Mouse (Mus musculus): ENCODE results near the gene Grm1. TPM values are rescaled to one million over a fixed set of nuclear protein-coding genes. Genes with fewer than 3 reads are reported as not detected.

The Grm1 gene
- polyA plus RNA-seq, 1 experiment from 2014 or later, result 0.09 TPM

DNA sequence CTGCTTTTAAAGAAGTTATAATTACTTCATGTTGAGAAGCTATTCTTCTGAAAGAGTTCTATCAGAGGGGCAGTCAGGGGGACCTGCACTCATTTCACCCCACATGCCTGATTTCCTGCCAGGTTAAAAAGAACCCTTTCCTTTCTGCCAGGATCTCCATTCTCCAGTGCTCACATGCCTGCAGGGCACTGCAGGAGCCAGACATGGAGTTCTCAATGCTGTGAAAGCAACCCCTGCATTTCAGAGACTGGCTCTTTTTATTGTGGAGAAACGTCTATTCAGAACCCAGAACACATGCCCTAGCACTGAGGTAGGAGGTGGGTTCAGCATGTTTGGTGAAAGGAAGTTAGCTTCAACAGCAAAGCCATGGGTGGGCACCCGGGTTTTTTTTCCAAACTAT is 197.2 kb downstream of the Grm1 start:
- H3K27me3 ChIP-seq (replicated peaks), result no peaks in the 10 kb centered on the region
- H3K4me1 ChIP-seq (replicated peaks), result no peaks in the 10 kb centered on the region
- H3K4me3 ChIP-seq, result no peak overlapping the region
- no peaks in the 10 kb centered on the region for H3K36me3 ChIP-seq
- no peaks in the 10 kb centered on the region for H3K9me3 ChIP-seq (replicated peaks)
- no peak for ATAC-seq (ENCODE audit: insufficient number of reproducible peaks, low FRiP score)
- WGBS, result 28% methylated on average over 2 of the region's 2 CpGs
- no peak overlapping the region for H3K9ac ChIP-seq
- no peak overlapping the region for H3K4me2 ChIP-seq
- H3K27ac ChIP-seq (ENCODE audit: poor library complexity, severe bottlenecking), result no peak overlapping the region

DNA sequence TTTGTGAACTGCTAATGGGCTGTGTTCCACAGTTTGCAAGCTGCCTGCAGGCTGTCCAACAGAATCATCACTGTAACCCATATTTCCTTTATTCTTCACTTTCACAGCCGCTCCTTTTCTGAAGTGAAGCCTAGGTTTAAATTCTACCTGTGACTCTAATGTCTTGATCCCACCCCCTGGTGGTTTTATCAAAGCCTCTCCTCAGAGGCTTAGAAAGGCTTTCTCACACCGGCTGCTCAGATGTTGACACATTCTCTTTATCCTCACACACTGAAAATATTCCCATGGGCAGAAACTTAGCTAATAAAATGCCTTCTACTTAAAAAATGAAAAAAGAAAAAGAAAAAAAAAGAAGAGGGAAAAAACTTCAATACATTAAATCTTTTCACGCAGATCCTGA is 210.0 kb downstream of the Grm1 start:
- Histone ChIP-seq H3K27ac (ENCODE audit: poor library complexity, severe bottlenecking) (no peak overlapping the region), H3K36me3 (no peaks in the 10 kb centered on the region), H3K9ac (no peak overlapping the region), H3K9me3 (replicated peaks) (no peaks in the 10 kb centered on the region), H3K4me2 (no peak overlapping the region), H3K4me1 (replicated peaks) (no peaks in the 10 kb centered on the region), H3K27me3 (replicated peaks) (no peaks in the 10 kb centered on the region), H3K4me3 (no peak overlapping the region)
- ATAC-seq (ENCODE audit: insufficient number of reproducible peaks, low FRiP score), result no peak
- 34% methylated on average over 3 of the region's 3 CpGs for WGBS

DNA sequence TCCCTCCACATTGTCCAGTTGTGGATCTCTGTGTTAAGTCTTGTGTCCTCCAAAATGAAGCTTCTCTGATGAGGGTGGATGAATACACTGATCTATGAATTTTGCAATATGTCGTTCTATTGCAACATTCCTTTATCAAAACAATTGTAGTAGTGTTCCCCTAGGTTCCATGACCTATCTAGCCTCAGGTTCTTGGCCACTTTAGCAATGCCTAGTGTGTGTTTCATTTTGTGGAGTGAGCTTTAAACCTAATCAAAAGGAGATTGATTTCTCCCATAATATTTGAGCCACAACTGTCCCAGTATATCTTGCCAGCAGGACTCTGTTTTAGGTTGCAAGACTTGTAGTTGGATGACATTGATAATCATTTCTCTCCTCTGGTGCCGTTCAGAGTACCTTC is 211.9 kb downstream of the Grm1 start:
- Histone ChIP-seq H3K36me3 (no peaks in the 10 kb centered on the region), H3K9me3 (replicated peaks) (no peaks in the 10 kb centered on the region), H3K27ac (ENCODE audit: poor library complexity, severe bottlenecking) (no peak overlapping the region), H3K4me3 (no peak overlapping the region), H3K9ac (no peak overlapping the region), H3K27me3 (replicated peaks) (no peaks in the 10 kb centered on the region), H3K4me2 (no peak overlapping the region), H3K4me1 (replicated peaks) (no peaks in the 10 kb centered on the region)
- 83% methylated on average over 2 of the region's 2 CpGs for whole genome bisulfite sequencing
- ATAC-seq (ENCODE audit: insufficient number of reproducible peaks, low FRiP score), result no peak

DNA sequence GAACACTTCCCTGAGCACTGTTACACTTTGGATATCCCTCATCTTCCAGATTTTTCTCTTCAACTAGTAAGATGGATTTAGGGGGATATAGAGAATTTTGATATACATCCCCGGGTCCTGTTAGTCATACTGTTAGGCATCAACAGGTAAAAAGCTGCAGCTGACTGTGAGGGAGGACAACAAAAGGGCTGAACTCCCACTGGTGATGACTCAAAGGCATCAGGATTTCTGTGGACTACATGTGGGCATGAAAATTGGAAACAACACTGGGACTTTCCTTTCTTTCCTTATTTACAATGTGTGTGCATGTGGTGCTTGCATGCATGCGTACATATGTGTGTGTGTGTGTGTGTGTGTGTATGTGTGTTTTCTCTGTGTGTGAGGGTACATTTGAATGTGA is 215.9 kb downstream of the Grm1 start:
- Histone ChIP-seq H3K27ac (ENCODE audit: poor library complexity, severe bottlenecking) (no peak overlapping the region), H3K9ac (no peak overlapping the region), H3K36me3 (no peaks in the 10 kb centered on the region), H3K9me3 (replicated peaks) (no peaks in the 10 kb centered on the region), H3K4me2 (no peak overlapping the region), H3K27me3 (replicated peaks) (no peaks in the 10 kb centered on the region), H3K4me3 (no peak overlapping the region), H3K4me1 (replicated peaks) (no peaks in the 10 kb centered on the region)
- 78% methylated on average over 2 of the region's 2 CpGs for WGBS
- no peak for ATAC-seq (ENCODE audit: insufficient number of reproducible peaks, low FRiP score)

DNA sequence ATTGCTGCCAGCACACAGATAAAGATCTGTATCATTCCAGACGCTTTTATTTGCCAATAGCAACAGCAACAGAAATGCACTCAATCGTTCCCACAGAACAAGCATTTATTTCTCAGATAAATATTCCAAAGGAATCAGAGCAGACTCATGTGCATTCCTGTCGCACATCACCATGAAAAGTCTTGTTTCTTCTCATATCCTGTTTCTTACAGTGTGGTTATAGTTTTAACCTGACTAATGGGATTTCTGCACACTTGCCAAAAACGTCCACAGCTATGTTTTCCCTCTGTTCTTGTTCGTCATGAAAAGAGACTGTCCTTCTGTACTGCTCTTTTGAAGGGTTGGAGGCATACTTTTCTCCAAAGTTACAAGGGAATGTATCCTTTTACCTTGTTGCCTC is 217.4 kb downstream of the Grm1 start:
- Histone ChIP-seq H3K27me3 (replicated peaks) (no peaks in the 10 kb centered on the region), H3K9ac (no peak overlapping the region), H3K9me3 (replicated peaks) (no peaks in the 10 kb centered on the region), H3K4me3 (no peak overlapping the region), H3K27ac (ENCODE audit: poor library complexity, severe bottlenecking) (no peak overlapping the region), H3K4me2 (no peak overlapping the region), H3K4me1 (replicated peaks) (no peaks in the 10 kb centered on the region), H3K36me3 (no peaks in the 10 kb centered on the region)
- ATAC-seq (ENCODE audit: insufficient number of reproducible peaks, low FRiP score), result no peak
- WGBS, result 60% methylated on average over 5 of the region's 5 CpGs

DNA sequence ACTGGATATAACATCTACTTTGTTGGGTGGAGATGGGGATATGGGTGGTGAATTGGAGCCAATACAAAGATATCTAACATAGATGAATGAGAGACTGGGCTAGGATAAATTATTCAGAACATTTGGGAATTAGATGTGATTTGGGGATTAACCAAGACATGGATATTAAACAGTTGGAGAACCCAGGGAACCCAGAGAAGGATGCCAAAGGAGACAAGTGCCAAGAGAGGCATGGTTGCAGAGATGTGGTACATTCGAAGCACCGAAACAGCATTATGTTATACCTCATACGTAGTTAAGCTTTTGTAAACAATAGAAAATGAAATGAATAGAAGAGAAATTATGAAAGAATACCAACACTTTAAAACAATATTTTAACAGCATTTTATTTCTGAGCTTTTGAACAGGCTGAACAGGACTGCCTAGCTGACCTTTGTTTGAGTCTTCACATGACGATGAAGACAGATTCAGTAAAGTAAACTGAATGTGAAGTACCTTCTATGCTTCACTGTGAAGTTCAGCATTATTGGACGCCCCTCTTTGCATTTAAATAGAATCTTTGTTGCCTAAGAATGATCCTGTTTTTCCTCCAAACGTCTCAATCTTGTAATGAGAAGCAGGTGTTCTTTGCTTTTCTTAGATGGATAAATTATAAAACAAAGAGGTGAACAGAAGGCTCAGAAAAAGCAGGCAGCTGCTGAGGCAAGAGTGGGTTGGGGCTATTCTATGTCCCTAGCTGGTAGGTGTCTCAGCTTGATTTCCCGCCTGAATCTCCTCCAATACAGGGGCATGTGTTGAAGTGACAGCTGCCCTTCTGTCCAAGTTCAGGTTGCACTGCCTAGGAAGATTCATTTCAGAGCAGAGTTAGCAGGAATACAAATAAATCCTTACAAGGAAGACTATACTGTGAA is 234.5 kb downstream of the Grm1 start:
- H3K36me3 ChIP-seq, result no peaks in the 10 kb centered on the region
- 71% methylated on average over 7 of the region's 7 CpGs for WGBS
- H3K4me2 ChIP-seq, result no peak overlapping the region
- H3K27me3 ChIP-seq (replicated peaks), result no peaks in the 10 kb centered on the region
- ATAC-seq (ENCODE audit: insufficient number of reproducible peaks, low FRiP score), result no peak
- H3K9me3 ChIP-seq (replicated peaks), result no peaks in the 10 kb centered on the region
- H3K4me1 ChIP-seq (replicated peaks), result no peaks in the 10 kb centered on the region
- H3K4me3 ChIP-seq, result no peak overlapping the region
- no peak overlapping the region for H3K9ac ChIP-seq
- H3K27ac ChIP-seq (ENCODE audit: poor library complexity, severe bottlenecking), result no peak overlapping the region

DNA sequence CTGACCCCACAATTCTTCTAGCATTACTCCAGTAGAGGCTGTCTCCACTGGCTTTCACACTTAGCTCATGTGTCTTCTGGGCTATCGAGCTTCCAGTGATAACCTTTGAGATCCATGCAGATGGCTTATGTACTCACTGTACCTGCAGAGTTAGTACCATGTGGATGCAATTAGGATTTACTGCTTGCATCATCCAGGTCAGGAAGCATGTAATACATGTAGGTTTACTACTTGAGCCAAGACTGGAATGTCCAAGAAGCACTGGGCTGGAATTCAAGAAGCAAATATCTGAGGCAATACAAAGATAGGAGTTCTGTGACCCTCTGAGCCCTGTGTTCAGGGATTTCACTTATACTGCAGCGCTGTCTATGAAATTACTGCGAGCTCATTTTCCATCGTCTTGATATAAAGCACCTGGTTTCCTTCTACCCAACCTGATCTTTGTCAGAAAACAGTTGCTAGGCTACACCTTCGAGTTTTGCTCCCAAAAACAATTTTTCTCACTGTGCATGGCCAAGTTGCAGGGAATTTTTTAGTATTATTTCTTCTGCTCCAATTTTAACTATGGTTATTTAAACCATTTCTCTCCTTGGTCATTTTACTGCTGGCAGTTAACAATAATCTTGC is 237.0 kb downstream of the Grm1 start:
- H3K4me2 ChIP-seq, result no peak overlapping the region
- H3K9me3 ChIP-seq (replicated peaks), result no peaks in the 10 kb centered on the region
- H3K27ac ChIP-seq (ENCODE audit: poor library complexity, severe bottlenecking), result no peak overlapping the region
- no peak for ATAC-seq (ENCODE audit: insufficient number of reproducible peaks, low FRiP score)
- no peak overlapping the region for H3K4me3 ChIP-seq
- H3K27me3 ChIP-seq (replicated peaks), result no peaks in the 10 kb centered on the region
- H3K4me1 ChIP-seq (replicated peaks), result no peaks in the 10 kb centered on the region
- H3K9ac ChIP-seq, result no peak overlapping the region
- H3K36me3 ChIP-seq, result no peaks in the 10 kb centered on the region
- WGBS, result 71% methylated on average over 5 of the region's 5 CpGs

DNA sequence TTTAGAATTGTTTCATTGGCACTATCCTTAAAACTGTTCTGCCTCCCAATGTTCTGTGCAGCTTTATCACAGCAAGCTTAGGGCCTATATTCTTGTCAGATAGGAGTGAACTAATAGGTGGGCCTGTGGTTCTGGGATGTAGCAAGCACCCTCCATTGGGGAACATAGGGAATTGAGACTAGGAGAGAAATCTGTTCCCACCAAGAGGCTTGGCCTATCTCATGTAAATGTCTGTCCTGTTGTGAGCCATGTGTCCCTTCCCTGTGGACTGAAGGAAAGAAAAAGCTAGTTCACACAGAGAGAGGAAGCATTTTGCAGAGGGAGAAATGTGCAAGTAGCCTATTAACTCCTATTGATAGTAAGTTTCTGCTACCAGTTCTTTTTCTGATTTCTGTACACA is 246.8 kb downstream of the Grm1 start:
- Histone ChIP-seq H3K4me3 (no peak overlapping the region), H3K27ac (ENCODE audit: poor library complexity, severe bottlenecking) (no peak overlapping the region), H3K9ac (no peak overlapping the region), H3K36me3 (no peaks in the 10 kb centered on the region), H3K9me3 (replicated peaks) (no peaks in the 10 kb centered on the region), H3K4me2 (no peak overlapping the region), H3K4me1 (replicated peaks) (no peaks in the 10 kb centered on the region), H3K27me3 (replicated peaks) (no peaks in the 10 kb centered on the region)
- ATAC-seq (ENCODE audit: insufficient number of reproducible peaks, low FRiP score), result no peak

DNA sequence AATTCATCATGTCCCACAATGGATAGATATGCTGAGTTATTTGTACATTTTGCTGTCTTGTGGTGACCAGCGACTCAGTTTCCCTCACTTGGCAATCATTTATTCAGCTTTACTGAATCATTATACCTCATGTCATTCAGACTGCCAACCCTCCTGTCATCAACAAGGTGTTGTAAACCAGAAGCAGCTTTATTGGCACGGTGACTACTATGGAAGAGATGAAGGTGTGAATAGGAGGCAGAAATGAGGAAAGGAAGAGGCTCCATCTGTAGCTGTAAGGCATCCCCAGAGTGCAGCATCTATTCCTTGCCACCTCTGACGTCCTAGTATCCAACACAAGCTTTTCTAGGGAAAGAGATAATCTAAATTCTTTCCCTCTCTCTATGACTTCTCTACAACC is 247.3 kb downstream of the Grm1 start:
- Histone ChIP-seq H3K9me3 (replicated peaks) (no peaks in the 10 kb centered on the region), H3K4me2 (no peak overlapping the region), H3K27me3 (replicated peaks) (no peaks in the 10 kb centered on the region), H3K9ac (no peak overlapping the region), H3K4me1 (replicated peaks) (no peaks in the 10 kb centered on the region), H3K36me3 (no peaks in the 10 kb centered on the region), H3K4me3 (no peak overlapping the region), H3K27ac (ENCODE audit: poor library complexity, severe bottlenecking) (no peak overlapping the region)
- ATAC-seq (ENCODE audit: insufficient number of reproducible peaks, low FRiP score), result no peak
- WGBS, result 71% methylated on average over 3 of the region's 3 CpGs

DNA sequence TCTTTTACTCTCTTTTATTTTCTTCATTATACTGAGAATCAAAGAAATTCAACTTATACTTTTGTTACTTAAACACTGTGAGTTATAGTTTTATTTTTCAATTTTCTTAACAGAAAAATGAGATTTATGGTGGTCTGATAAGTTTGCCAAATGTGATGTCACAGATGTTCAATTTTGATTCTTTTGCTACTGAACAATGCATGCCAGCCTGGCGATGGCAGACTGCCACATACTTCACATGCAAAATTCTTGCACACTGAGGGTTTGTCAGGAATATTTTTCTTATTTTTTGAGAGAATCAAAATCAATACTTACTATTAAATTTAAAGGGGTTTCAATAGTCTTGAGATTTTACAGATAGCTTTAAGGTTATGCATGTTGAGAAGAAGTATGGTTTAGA is 251.0 kb downstream of the Grm1 start:
- H3K9me3 ChIP-seq (replicated peaks), result no peaks in the 10 kb centered on the region
- no peak overlapping the region for H3K27ac ChIP-seq (ENCODE audit: poor library complexity, severe bottlenecking)
- H3K4me1 ChIP-seq (replicated peaks), result no peaks in the 10 kb centered on the region
- no peak overlapping the region for H3K4me3 ChIP-seq
- 71% methylated on average over 1 of the region's 1 CpGs for WGBS
- no peak overlapping the region for H3K9ac ChIP-seq
- ATAC-seq (ENCODE audit: insufficient number of reproducible peaks, low FRiP score), result no peak
- H3K4me2 ChIP-seq, result no peak overlapping the region
- no peaks in the 10 kb centered on the region for H3K36me3 ChIP-seq
- no peaks in the 10 kb centered on the region for H3K27me3 ChIP-seq (replicated peaks)

DNA sequence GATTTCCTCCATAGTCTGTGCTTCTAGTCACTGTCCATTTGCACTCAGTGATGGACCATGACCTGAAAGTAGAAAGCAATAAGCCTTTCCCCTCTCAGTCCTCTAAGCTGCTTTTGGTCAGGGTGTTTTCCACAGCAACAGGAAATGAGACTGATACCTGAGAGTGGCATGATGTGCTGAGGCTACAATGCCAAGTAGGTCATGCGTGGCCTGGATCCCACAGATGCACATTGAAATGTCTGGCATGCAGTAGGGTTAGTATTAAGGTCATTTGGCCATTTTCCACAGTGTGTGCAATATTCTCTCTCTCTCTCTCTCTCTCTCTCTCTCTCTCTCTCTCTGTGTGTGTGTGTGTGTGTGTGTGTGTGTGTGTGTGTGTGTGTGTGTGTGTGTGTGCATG is 254.8 kb downstream of the Grm1 start:
- H3K4me2 ChIP-seq, result no peak overlapping the region
- 66% methylated on average over 1 of the region's 1 CpGs for WGBS
- H3K36me3 ChIP-seq, result no peaks in the 10 kb centered on the region
- no peak overlapping the region for H3K4me3 ChIP-seq
- no peaks in the 10 kb centered on the region for H3K27me3 ChIP-seq (replicated peaks)
- no peak overlapping the region for H3K9ac ChIP-seq
- no peaks in the 10 kb centered on the region for H3K9me3 ChIP-seq (replicated peaks)
- ATAC-seq (ENCODE audit: insufficient number of reproducible peaks, low FRiP score), result no peak
- H3K27ac ChIP-seq (ENCODE audit: poor library complexity, severe bottlenecking), result no peak overlapping the region
- no peaks in the 10 kb centered on the region for H3K4me1 ChIP-seq (replicated peaks)

DNA sequence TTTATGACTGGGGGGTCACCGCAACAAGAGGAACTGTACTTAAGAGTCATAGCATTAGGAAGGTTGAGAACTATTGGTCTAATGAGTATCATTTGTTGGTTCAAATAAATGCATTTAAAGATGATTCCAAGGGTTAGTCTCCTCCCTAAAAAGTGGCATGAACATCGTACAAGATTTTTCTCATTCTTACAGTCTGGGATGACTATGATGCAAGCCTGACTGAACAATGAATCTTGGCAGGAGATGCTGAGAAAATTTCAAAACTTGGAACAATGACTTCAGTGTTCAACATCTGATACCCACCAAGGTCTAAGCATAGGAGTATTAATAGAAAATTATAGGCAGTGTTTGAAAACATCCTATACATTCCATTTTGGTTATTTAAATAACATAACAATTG is 264.1 kb downstream of the Grm1 start:
- Histone ChIP-seq H3K27ac (ENCODE audit: poor library complexity, severe bottlenecking) (no peak overlapping the region), H3K4me3 (no peak overlapping the region), H3K4me1 (replicated peaks) (no peaks in the 10 kb centered on the region), H3K9me3 (replicated peaks) (no peaks in the 10 kb centered on the region), H3K27me3 (replicated peaks) (no peaks in the 10 kb centered on the region), H3K9ac (no peak overlapping the region), H3K36me3 (no peaks in the 10 kb centered on the region), H3K4me2 (no peak overlapping the region)
- 80% methylated on average over 2 of the region's 2 CpGs for WGBS
- ATAC-seq (ENCODE audit: insufficient number of reproducible peaks, low FRiP score), result no peak
